Mouse (Mus musculus) CH12F3 (cell line): Measurements from ENCODE around the gene Tnfrsf18.

Experiments used
- in situ Hi-C: fragments of 300-500 bp; cut with MboI; formaldehyde crosslinking; loops from 2 replicates; pipeline ENCODE4 v1.14.3; 2020; ENCODE audit warnings: low sequenced_read_pairs

Tnfrsf18 gene

GRCm38 (mm10) chr4:156031593-156032391, 5.8 kb downstream of the Tnfrsf18 start:
- in situ Hi-C loops: loop anchor here (10.0 kb wide), 1 partner anchor 73 kb away; the partner anchor contains the start of gene 9430015G10Rik

- in situ Hi-C loops: loop anchor here (10.0 kb wide), 1 partner anchor 72 kb away; the partner anchor contains the start of gene 9430015G10Rik
Measured at GRCm38 (mm10) chr4:156032856-156033255, 6.9 kb downstream of the Tnfrsf18 start.

GRCm38 (mm10) chr4:156033476-156034119, 7.6 kb downstream of the Tnfrsf18 start:
- in situ Hi-C loops: loop anchor here (10.0 kb wide), 1 partner anchor 71 kb away; the partner anchor contains the start of gene 9430015G10Rik

GRCm38 (mm10) chr4:156034301-156034700, 8.3 kb downstream of the Tnfrsf18 start:
- in situ Hi-C loops: loop anchor here (10.0 kb wide), 1 partner anchor 70 kb away; the partner anchor contains the start of gene 9430015G10Rik

GRCm38 (mm10) chr4:156034901-156035300, 8.9 kb downstream of the Tnfrsf18 start:
- in situ Hi-C loops: loop anchor here (10.0 kb wide), 1 partner anchor 70 kb away; the partner anchor contains the start of gene 9430015G10Rik

DNA sequence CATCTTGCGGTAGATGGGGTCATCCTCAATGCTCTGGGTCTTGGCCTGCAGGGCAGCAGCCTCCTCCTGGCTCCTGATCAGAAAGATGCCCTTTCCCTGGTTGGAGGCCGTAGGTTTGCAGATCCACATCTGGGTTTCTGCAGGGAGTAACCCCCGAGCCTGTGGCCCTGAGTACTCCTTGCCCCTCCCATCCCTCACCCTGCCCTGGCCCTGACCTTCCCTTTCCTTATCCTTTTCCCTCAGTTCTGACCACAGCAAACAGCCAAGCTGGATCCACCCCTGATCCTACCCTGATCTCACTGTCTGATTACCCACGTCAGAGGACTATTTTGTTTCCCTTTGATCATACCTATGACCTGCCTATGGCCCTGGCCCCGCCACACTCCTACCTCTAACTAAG, 18.8 kb downstream of the Tnfrsf18 start:
- in situ Hi-C loops: no loop called here

DNA sequence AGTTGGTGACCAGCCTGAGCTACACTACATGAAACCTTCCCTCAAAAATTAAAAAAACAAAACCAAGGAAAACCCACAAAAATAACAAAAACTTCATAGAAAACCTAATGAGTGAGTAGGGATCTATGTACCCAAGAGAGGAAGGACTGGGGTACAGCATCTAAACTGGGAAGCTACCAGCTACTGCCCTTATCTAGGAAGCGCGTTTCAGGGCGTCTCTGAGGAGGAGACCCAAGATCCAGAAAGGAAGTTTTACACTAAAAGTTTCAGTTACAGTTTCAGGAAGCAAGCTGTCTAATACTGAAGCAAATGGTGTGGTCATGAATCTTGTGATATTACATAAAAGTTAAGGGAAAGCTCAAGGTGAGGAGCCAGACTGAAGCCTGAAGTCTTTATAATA, 23.8 kb downstream of the Tnfrsf18 start:
- in situ Hi-C loops: no loop called here

- in situ Hi-C loops: no loop called here
Measured at GRCm38 (mm10) chr4:156050391-156050980, 24.5 kb downstream of the Tnfrsf18 start.

DNA sequence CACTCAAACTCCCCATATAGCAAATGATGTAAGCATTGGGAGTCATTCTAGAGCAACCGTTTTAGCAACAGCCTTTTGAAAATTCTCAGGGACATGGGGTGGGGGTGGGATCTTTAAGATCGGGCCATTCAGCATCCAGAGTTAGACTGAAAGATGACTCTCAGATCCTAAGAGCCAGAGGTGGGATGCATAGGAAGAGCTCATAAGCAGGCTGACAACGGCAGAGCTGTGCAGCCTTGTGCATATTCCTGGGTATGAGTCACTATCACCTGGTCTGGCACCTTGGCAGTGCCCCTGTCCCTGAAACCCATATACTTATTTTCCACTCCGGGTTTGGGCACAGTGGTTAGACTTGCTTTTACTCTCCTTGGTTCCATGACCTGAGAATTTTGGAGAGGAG, 27.1 kb downstream of the Tnfrsf18 start:
- in situ Hi-C loops: no loop called here

DNA sequence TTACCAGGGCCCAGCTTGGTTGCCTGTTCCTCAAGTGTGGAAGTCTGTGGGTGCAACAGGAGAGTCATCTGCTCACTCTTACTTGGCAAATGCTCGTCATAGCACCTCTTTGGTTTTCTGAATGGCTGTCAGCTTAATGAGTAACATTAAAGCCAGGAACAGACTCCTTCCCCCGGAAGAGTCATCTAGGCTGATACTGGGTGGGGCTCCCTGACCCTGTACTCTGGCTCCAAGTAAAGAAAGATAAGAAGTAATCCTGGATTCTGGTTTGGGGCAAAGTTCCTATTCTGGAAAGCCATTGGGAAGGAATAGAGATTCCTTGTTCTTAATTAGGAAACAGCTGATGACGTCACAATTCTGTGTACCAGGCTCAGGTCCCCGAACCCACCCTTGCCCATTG, 28.2 kb downstream of the Tnfrsf18 start:
- in situ Hi-C loops: no loop called here

GRCm38 (mm10) chr4:156054606-156055005, 28.6 kb downstream of the Tnfrsf18 start:
- in situ Hi-C loops: no loop called here

DNA sequence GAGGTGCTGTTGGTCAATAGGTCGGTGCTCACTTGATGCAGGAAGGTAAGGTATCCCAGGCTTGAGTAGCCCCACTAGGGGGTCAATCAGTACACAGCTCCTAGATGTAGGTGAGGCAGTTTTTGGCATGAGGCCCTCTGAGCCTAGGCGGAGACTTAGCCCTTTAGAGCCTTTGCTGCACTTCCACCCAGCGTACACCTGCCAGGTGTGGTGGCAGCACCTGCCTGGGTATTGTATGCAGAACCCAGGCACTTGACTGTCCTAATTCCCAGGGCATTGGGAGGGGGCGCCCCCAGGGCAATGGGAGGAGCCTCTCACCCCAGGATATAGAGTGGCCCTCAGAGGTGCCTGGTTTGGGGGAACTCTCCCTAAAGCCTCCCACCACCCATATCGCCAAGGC, 29.2 kb downstream of the Tnfrsf18 start:
- in situ Hi-C loops: no loop called here

GRCm38 (mm10) chr4:156057702-156058101, 31.7 kb downstream of the Tnfrsf18 start:
- in situ Hi-C loops: no loop called here

- in situ Hi-C loops: no loop called here
Measured at GRCm38 (mm10) chr4:156058826-156059225, 32.9 kb downstream of the Tnfrsf18 start.

- in situ Hi-C loops: no loop called here
Measured at GRCm38 (mm10) chr4:156059261-156059660, 33.3 kb downstream of the Tnfrsf18 start, which contains the start of gene Ttll10. Gene Ttll10, minus strand, starts transcription at chr4:156059414.

- in situ Hi-C loops: no loop called here
Measured at GRCm38 (mm10) chr4:156059713-156060112, 33.7 kb downstream of the Tnfrsf18 start.

DNA sequence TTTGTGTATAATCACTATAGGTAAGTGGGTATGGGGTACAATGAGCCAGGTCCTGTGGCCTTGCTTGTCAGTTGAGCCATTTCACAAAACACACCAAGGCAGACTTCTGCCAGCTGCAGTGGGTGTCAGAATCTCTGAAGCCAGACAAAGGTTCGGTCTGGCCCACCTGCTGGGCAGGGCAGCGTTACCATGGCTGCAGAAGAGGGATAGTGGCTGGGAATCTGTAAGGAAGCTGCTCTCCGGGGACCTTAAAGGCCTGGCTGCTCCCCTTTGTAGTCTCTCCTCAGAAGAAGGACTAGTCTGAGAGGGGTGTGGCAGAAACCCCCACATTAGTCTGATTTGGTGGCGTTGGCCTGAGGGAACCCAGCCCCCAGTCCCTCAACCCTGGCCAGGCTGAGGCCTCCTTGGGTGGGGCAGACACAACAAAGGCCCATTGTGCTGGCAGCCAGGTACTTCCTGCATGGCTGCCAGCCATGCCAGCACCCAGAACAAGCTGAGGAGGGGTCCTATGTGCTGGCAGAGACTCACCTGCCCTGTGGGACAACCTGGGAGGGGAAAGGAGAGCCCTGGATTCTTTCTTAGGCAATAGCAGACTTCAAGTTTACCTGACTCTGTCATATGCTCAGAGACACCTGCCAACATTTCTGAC, 38.0 kb downstream of the Tnfrsf18 start:
- in situ Hi-C loops: no loop called here

- in situ Hi-C loops: no loop called here
Measured at GRCm38 (mm10) chr4:156064510-156064897, 38.5 kb downstream of the Tnfrsf18 start.

- in situ Hi-C loops: no loop called here
Measured at GRCm38 (mm10) chr4:156065156-156065894, 39.4 kb downstream of the Tnfrsf18 start.

- in situ Hi-C loops: no loop called here
Measured at GRCm38 (mm10) chr4:156067256-156067949, 41.4 kb downstream of the Tnfrsf18 start.
